Mouse (Mus musculus): Measurements from ENCODE around the gene Kl.

- TF ChIP-seq BHLHE40 (IDR thresholded peaks at IDR 0.05; ENCODE audit: low read depth, low read length) (no peak), TCF12 (IDR thresholded peaks at IDR 0.05; ENCODE audit: low read depth, low read length) (no peak), CTCF (conservative IDR thresholded peaks at IDR 0.05 in 1 of 2, IDR thresholded peaks at IDR 0.05 in 1 of 2; ENCODE audit: low read depth in 2 of 2, low read length in 2 of 2) (no peak), PAX5 (IDR thresholded peaks at IDR 0.05; ENCODE audit: low read length) (no peak), POLR2A (IDR thresholded peaks at IDR 0.05; ENCODE audit: low read depth, low read length) (no peak), CHD1 (IDR thresholded peaks at IDR 0.05; ENCODE audit: low read depth, low read length) (no peak), GABPA (IDR thresholded peaks at IDR 0.05; ENCODE audit: insufficient replicate concordance, low read depth, low read length) (no peak), EP300 (IDR thresholded peaks at IDR 0.05; ENCODE audit: low read length) (no peak), USF1 (IDR thresholded peaks at IDR 0.05; ENCODE audit: low read depth, low read length) (no peak)
Observed at GRCm38 (mm10) chr5:150917131-150917858, 35.1 kb upstream of the Kl start.
